Mouse (Mus musculus) ZHBTc4 (cell line): Measurements from ENCODE around the gene Sgms2.

Source experiments
- DNase-seq: peaks from one replicate; pipeline ENCODE4 v3.0.0-alpha.2; 2011; ENCODE audit warnings: low read depth, low spot score

The Sgms2 gene

DNA sequence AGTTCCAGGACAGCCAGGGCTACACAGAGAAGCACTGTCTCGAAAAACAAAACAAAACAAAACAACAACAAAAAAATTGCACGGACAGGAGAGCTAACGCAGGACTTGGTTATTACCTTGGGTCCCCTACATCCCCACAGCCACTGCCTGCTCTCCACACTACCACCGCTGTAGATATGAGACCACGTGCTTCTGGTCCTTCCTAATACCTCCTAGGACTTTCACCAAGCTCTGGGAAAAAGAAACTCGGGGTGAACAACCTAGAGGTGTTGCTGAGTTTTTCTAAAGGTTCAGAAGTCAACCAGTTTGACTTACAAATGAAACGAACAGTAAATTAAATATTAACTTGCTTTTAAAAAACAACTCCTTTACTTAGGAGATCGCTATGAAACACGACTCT lies 2.8 kb downstream of the Sgms2 start:
- DNase-seq, result no peak

GRCm38 (mm10) chr3:131485388-131485787 lies 5.8 kb downstream of the Sgms2 start:
- no peak for DNase-seq

DNA sequence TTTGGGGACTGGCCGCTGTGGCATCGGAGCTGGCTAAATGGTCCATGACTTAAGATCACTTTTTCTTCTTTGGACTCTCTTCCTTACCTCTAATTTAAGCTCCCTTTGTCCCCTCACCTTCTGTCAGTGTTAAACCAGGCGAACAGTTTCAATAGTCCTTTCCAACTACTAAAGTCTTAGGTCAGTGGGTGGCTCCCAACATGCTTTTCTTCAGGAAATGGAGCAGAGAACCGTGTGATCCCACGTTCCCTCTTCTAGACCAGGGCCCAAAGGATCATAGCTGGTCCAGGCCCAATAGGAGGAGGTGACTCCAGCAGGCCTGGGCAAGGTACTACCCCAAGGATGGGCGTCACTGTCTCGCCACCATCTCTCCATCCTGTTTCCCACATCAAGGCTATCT lies 7.6 kb downstream of the Sgms2 start:
- no peak for DNase-seq

- no peak for DNase-seq
Measured at GRCm38 (mm10) chr3:131481976-131482712, 9.1 kb downstream of the Sgms2 start.

DNA sequence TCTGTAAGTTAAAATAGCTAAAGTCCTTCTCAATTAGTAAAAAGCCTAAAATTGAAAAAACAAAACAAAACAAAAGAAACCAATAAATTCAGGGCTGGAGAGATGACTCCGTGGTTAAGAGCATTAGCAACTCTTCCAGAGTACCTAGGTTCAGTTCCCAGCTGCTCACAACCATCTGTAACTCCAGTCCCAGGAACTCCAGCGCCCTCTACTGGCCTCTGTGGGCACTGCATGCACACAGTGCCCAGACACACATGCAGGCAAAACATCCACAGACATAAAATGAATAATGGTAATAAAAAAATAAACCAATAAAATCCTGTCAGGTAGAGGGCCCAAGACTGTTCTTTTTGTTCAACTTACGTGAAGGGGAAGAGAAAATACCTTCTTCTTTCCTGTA lies 10.6 kb downstream of the Sgms2 start:
- DNase-seq, result peak; percentile 53

GRCm38 (mm10) chr3:131479415-131479814 lies 11.8 kb downstream of the Sgms2 start:
- DNase-seq, result no peak

DNA sequence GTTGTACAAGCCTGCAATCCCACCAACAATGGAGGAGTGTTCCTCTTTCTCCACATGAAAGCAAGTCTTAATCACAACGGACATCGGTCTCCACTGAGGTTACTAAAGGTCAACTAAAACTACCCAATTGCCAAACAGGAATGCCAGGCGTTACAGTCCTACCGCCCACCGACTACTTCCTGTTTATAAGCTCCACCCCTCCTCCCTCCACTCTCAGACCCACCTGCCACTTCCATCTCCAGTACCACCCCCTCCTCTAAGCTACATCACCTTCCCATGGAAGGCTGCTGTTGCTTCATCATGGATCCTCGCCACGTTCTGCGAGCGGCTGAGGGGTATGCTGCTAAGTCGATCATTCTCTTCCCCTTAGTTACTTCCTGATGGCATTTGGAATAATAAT lies 15.2 kb downstream of the Sgms2 start:
- DNase-seq, result peak; percentile 54

- DNase-seq, result no peak
Measured at GRCm38 (mm10) chr3:131474526-131474925, 16.7 kb downstream of the Sgms2 start.

- no peak for DNase-seq
Measured at GRCm38 (mm10) chr3:131473496-131473895, 17.7 kb downstream of the Sgms2 start.

- peak; percentile 66 for DNase-seq
Measured at GRCm38 (mm10) chr3:131471836-131472235, 19.4 kb downstream of the Sgms2 start.

DNA sequence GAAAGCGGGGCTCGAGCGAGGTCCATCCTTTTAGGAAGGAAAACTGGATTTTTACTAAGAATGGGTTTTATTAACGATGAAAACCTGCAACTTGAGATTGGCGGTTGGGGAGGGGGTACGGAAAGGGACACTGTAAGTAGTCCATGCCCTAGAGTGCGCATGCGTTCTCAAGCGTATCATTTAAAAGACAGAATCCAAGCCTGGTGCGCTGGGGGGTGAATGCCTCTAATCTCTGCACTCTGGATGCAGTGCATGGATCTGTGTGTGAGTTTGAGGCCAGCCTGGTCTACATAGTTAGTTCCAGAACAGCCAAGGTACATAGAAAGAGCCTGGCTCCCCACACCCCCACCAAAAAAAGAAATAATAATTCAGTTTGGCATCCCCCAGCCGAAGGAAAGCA lies 19.8 kb downstream of the Sgms2 start:
- DNase-seq, result no peak

DNA sequence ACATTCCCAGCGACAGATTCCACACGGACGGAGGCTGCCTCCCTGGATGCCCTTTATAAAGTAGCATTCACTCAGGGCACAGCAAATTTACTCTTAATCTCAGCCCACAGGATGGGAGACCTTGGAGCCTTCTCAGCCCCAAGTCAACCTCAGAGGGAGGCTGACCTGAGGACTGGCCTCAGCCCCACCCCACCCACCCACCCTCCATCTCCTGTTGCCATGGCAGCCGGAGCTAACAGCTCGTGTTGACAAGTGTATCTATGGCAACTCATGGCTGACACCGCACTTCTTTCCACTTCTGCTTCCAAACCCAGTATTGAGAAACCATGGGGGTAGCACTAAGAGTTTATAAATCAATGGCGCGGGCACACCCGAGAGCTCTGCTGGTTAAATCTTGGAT lies 20.4 kb downstream of the Sgms2 start:
- DNase-seq, result peak; percentile 48

GRCm38 (mm10) chr3:131469636-131470035 lies 21.6 kb downstream of the Sgms2 start:
- DNase-seq, result peak; percentile 82

- no peak for DNase-seq
Measured at GRCm38 (mm10) chr3:131466371-131466770, 24.8 kb downstream of the Sgms2 start.

GRCm38 (mm10) chr3:131465536-131466260 lies 25.5 kb downstream of the Sgms2 start:
- DNase-seq, result no peak

DNA sequence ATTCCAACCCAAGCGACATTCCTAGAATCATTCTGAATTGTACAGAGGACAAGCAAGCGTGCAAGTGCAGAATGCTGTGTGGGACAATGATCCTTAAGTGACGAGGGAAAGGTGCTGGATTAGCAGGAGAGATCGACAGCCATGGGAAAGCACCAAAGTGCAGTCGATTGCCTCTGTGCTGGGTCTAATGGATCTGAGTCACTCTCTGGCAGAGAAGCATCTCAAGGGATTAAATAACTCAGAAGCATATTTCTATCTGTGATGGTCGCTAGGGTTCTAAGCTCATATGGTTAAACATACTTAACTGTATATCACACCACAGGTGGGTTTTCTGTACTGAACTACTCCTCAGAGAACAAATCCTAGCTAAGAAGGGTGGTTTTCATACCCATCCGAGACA lies 118.2 kb downstream of the Sgms2 start:
- DNase-seq, result no peak

GRCm38 (mm10) chr3:131368678-131369077 lies 122.5 kb downstream of the Sgms2 start:
- no peak for DNase-seq

- DNase-seq, result no peak
Measured at GRCm38 (mm10) chr3:131367452-131367851, 123.8 kb downstream of the Sgms2 start.

DNA sequence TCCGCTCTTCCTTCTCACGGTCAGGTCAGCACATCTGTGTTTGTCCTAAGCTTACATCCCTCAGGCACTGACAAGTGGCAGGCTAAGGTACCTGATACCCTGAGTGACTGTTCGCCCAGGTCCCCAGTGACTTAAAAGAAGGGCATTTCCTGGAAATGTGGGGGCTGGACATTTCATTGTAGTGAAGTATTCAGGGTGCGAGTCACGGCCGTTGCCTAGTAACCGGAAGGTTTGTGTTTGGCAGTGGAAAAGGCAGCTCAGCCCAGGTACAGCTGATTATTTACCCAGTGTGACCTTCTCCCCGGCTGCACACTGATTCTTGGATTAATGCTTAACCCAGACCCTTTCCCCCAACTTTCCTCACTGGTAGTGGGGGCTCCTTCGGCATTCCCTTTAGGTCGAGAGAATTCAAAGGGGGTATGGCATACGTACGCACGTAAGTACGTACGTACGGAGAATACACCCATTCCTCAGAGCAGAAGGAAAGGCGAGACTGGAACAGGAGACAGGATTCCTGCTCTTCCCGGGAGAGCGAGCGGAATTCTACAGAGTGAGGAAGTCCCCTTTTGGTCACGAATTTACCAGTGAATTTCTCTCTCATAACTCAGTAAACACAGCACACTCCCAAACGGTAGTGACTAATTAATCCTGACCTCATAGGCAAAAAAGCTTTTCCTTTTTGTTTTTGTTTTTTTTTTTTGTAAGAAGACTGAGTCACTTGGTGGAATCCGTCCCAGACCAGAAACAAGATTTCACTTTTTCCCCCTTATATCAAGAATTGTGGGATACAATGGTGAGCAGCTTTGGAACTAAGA lies 126.4 kb downstream of the Sgms2 start:
- peak; percentile 27 for DNase-seq

- peak; percentile 8 for DNase-seq
Measured at GRCm38 (mm10) chr3:131364194-131364593, 127.0 kb downstream of the Sgms2 start.

DNA sequence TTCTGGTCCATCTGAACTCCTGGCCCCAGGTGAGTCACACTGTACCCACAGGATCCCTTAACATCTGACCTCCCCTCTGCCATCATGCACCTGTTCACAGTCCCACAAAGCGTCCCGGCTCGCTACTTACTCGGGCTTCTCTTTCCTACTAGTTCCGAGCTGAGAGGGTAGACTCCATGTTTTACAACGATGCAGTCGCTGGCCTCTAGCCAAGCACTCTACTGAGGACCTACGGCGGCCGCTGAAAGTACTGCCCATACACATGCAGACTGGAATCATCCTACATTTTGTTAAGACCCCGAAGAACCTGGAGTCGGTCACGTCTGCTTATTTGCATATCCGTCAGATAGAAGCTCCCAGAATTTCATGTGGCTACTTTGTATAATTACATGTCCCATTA lies 127.6 kb downstream of the Sgms2 start:
- peak; percentile 15 for DNase-seq

- DNase-seq, result no peak
Measured at GRCm38 (mm10) chr3:131361960-131362359, 129.3 kb downstream of the Sgms2 start.
